Comparison of ENCODE assay signal across 9 mouse cellular contexts in genomic region chr9:63720715-63721114, GRCm38 (mm10). TPM values are rescaled to one million over a fixed set of nuclear protein-coding genes. Genes with fewer than 3 reads are reported as not detected.
A peak's percentile ranks its signal among the peaks of the same experiment; 100 is the strongest.
DNase-seq lines count a peak whose midpoint lies in the region; ATAC-seq lines count a peak whose summit lies in the region.
"Had no signal": no experiment of that assay in that cellular context is flagged by ENCODE, and none has a peak within 500 bp of the region (broad histone marks: within the 10 kb centered on the region; RNA-seq: fewer than 3 reads in every experiment).

No protein-coding gene starts in this region.

- peaks cover 40% of the 10 kb centered on the region for H3K36me3 ChIP-seq in midbrain, embryonic 10.5 days
- H3K36me3 ChIP-seq in midbrain, embryonic 15.5 days (replicated peaks) = no peaks in the 10 kb centered on the region
- H3K36me3 ChIP-seq in hindbrain, embryonic 16.5 days (ENCODE audit: control insufficient read depth, insufficient read depth, low read length) = no peaks in the 10 kb centered on the region

- no peaks in the 10 kb centered on the region for H3K9me3 ChIP-seq in midbrain, embryonic 10.5 days (replicated peaks)
- H3K9me3 ChIP-seq in midbrain, embryonic 15.5 days = no peaks in the 10 kb centered on the region
- no peaks in the 10 kb centered on the region for H3K9me3 ChIP-seq in hindbrain, embryonic 16.5 days (ENCODE audit: control insufficient read depth, low read length)
- H3K9me3 ChIP-seq: limb, embryonic 10.5 days had no signal

- no peak overlapping the region for H3K4me3 ChIP-seq in midbrain, embryonic 10.5 days
- H3K4me3 ChIP-seq in midbrain, embryonic 15.5 days = no peak overlapping the region
- H3K4me3 ChIP-seq in hindbrain, embryonic 16.5 days (ENCODE audit: low read length) = no peak overlapping the region
- H3K4me3 ChIP-seq: limb, embryonic 10.5 days had no signal

- no peak overlapping the region for H3K4me2 ChIP-seq in midbrain, embryonic 15.5 days
- H3K4me2 ChIP-seq in hindbrain, embryonic 16.5 days (ENCODE audit: low read length) = no peak overlapping the region

- no peak overlapping the region for H3K9ac ChIP-seq in midbrain, embryonic 15.5 days
- no peak overlapping the region for H3K9ac ChIP-seq in hindbrain, embryonic 16.5 days (ENCODE audit: low read depth, low read length)

- 80% methylated on average over 6 of the region's 6 CpGs for WGBS in midbrain, embryonic 10.5 days
- 84% methylated on average over 6 of the region's 6 CpGs for WGBS in midbrain, embryonic 15.5 days
- WGBS in hindbrain, embryonic 16.5 days = 73% methylated on average over 6 of the region's 6 CpGs

- H3K27ac ChIP-seq in midbrain, embryonic 10.5 days (replicated peaks) = 0 out of 2 replicates have a peak overlapping the region, but pooled peaks have one; percentile 4
- no peak overlapping the region for H3K27ac ChIP-seq in midbrain, embryonic 15.5 days
- H3K27ac ChIP-seq in hindbrain, embryonic 16.5 days (ENCODE audit: low read depth, low read length) = no peak overlapping the region
- H3K27ac ChIP-seq: limb, embryonic 10.5 days had no signal

- H3K27me3 ChIP-seq in midbrain, embryonic 10.5 days (ENCODE audit: low read depth, poor library complexity, severe bottlenecking) = no peaks in the 10 kb centered on the region
- no peaks in the 10 kb centered on the region for H3K27me3 ChIP-seq in midbrain, embryonic 15.5 days (replicated peaks)
- no peaks in the 10 kb centered on the region for H3K27me3 ChIP-seq in hindbrain, embryonic 16.5 days (replicated peaks; ENCODE audit: control insufficient read depth, insufficient read depth, low read length)

- peaks cover 40% of the 10 kb centered on the region for H3K4me1 ChIP-seq in midbrain, embryonic 10.5 days
- peaks cover 7% of the 10 kb centered on the region; the same call in 1 of the 2 replicates for H3K4me1 ChIP-seq in midbrain, embryonic 15.5 days
- peaks cover 12% of the 10 kb centered on the region for H3K4me1 ChIP-seq in hindbrain, embryonic 16.5 days (ENCODE audit: control insufficient read depth, insufficient read depth, low read depth, low read length)

- peak; percentile 52 for DNase-seq in adrenal gland, postnatal 14 days
- DNase-seq in adrenal gland, adult (ENCODE audit: inconsistent age in 2 of 2, low spot score in 1 of 2) = no peak
- no peak for DNase-seq in midbrain, embryonic 10.5 days (ENCODE audit: low spot score)
- peak; percentile 44 for DNase-seq in lung, postnatal 10 days
- peak; percentile 79 for DNase-seq in thymus, postnatal 14 days
- DNase-seq in right cerebral cortex, postnatal 36 days (ENCODE audit: low spot score in 2 of 2) = no peak

- ATAC-seq in midbrain, embryonic 15.5 days (replicated peaks) = no peak
- no peak for ATAC-seq in hindbrain, embryonic 16.5 days

RNA-seq across cellular contexts. Expression of gene Smad3, which starts 37.1 kb away (rescaled TPM):
- total RNA-seq in adrenal gland, postnatal 14 days (2021) = 26.5 and 32.9 TPM in 2 replicates
- polyA plus RNA-seq in midbrain, embryonic 10.5 days (2016; fragmentation: Nextera tagmentation; extraction: Ambion mirVana) = 21.7 and 22.5 TPM in 2 replicates
- 7.2 and 9.1 TPM in 2 replicates for polyA plus RNA-seq in midbrain, embryonic 15.5 days (2015; fragmentation: Nextera tagmentation; extraction: Ambion mirVana)
- 7.7 and 9.3 TPM in 2 replicates for polyA plus RNA-seq in hindbrain, embryonic 16.5 days (2015; fragmentation: Nextera tagmentation; extraction: Ambion mirVana)

Comparison
In these comparisons a context has a peak if more than half of its experiments do, and no peak if none do; other contexts are left out.
1. DNase-seq: peak in adrenal gland, postnatal 14 days (single experiment), lung, postnatal 10 days (single experiment) and thymus, postnatal 14 days (single experiment); none in adrenal gland, adult (0 of 2), midbrain, embryonic 10.5 days (single experiment) and right cerebral cortex, postnatal 36 days (0 of 2).